In genomic region chr2:34566146-34566545, GRCm38 (mm10) we compare ENCODE assay signal across 13 mouse cellular contexts.
DNase-seq lines count a peak whose midpoint lies in the region.
"Had no signal": no experiment of that assay in that cellular context is flagged by ENCODE, and none has a peak within 500 bp of the region (broad histone marks: within the 10 kb centered on the region; RNA-seq: fewer than 3 reads in every experiment).

No protein-coding gene starts in this region.

- peak; percentile 64 for DNase-seq in ovary, postnatal 36 days (ENCODE audit: low spot score)
- DNase-seq in ovary, postnatal 10 days (ENCODE audit: low spot score), result no peak
- DNase-seq in adrenal gland, postnatal 10 days, result peak; percentile 86
- peak; percentile 78 for DNase-seq in kidney, postnatal 10 days
- DNase-seq in layer of hippocampus, postnatal 36 days, result no peak
- no peak for DNase-seq in neural tube, embryonic 10.5 days (ENCODE audit: extremely low spot score, low spot score)
- no peak for DNase-seq in retina, postnatal 1 day
- DNase-seq: cerebellum, adult 9-11 months; liver, embryonic 13.5 days; lung, embryonic 14.5 days; lung, postnatal 36 days; right cerebral cortex, postnatal 25 days; thymus, postnatal 25 days had no signal

Comparison
In these comparisons a context has a peak if more than half of its experiments do, and no peak if none do; other contexts are left out.
1. DNase-seq: peak in ovary, postnatal 36 days (single experiment), adrenal gland, postnatal 10 days (single experiment) and kidney, postnatal 10 days (single experiment); none in ovary, postnatal 10 days (single experiment), layer of hippocampus, postnatal 36 days (0 of 2), neural tube, embryonic 10.5 days (single experiment) and retina, postnatal 1 day (single experiment).